Mouse (Mus musculus): ENCODE measurements around the gene Unc13d.
A peak's percentile ranks its signal among the peaks of the same experiment; 100 is the strongest.
"Not testable (repeated sequence)": the region's sequence is repeated elsewhere in the genome, so short reads cannot be mapped to it uniquely, and the experiment has no call there.

Gene Unc13d

DNA sequence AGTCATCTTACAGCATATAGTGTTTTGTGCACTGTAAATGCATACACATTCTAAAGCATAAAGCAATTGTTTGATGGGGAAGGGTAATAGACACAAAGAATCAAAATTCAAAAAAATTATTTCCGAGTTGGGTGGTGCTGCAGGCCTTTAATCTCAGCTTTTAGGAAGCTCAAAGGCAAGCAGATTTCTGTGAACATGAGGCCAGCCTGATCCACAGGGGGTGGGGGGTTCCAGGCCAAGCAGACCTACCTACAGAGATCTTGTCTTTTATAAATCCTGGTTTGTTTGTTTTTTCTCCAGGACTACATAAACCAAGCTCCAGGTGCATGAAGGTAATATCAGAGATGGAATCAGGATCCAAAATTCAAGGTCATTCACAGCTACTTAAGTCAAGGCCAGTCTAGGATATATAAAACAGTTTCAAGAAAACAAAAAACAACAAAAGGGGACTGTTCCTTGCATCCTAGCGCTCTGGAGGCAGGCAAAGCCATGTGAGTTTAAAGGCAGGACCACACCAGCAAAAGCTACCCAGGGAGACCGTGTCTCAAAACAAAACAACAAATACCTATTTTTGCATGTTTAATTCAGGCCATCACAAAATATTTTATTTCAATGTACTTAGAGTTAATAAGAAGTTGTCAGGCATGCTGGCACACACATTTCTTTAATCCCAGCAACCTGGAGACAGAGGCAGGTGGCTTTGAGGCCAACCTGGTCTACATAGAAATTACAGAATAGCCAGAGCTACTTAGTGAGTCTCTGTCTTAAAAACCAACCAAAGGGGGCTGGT is 52.5 kb downstream of the Unc13d start:
- no peak for ATAC-seq (ENCODE audit: insufficient number of reproducible peaks, low FRiP score, low TSS enrichment)

DNA sequence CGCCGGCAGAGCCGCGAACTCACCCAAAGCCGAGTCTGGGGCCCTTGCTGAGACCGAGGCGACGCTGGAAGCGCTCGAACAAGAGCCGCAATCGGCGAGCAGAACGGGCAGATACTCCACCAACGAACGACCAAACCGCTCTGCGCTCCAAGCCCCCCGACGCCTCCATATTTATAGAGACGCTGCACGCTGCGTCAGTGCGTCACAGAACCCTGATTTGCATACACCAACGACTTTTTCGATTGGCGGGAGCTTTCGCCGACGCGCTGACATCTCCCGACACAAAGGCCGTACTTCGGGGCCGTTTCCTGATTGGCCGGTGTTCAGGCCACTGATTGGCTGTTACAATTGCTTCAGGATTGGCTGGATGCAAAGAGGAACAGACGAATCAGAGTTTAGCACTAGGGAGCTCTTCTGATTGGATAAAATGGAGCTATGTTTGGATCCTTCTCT is 53.4 kb downstream of the Unc13d start:
- peak; percentile 96 for ATAC-seq (ENCODE audit: insufficient number of reproducible peaks, low FRiP score, low TSS enrichment)

DNA sequence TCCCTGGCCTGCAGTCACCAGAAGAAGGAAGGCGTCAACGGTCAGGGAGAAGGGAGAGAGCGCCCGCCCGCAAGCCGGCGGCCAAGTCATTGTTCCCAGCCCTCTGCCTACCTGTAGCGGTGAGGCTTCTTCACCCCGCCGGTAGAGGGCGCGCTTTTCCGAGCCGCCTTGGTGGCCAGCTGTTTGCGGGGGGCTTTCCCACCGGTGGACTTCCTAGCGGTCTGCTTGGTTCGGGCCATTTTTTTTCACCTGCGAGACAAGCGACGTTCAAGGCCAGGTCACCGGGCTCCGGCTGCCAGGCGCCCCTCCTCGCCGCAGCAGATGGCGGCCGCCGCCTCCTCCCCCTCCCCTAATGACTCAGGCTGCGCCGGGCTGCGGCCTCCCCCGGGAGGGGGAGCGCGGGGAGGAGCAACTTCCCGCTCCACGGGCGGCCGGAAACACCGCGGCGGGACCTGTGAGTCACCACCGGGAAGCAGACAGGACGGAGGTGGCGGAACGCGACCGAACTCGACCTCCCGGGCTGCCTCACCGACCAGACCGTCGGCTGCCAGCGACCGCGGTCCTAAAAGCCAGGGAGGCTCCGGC is 53.9 kb downstream of the Unc13d start:
- ATAC-seq (ENCODE audit: insufficient number of reproducible peaks, low FRiP score, low TSS enrichment): peak; percentile 43; the same call in 1 of the 2 replicates

DNA sequence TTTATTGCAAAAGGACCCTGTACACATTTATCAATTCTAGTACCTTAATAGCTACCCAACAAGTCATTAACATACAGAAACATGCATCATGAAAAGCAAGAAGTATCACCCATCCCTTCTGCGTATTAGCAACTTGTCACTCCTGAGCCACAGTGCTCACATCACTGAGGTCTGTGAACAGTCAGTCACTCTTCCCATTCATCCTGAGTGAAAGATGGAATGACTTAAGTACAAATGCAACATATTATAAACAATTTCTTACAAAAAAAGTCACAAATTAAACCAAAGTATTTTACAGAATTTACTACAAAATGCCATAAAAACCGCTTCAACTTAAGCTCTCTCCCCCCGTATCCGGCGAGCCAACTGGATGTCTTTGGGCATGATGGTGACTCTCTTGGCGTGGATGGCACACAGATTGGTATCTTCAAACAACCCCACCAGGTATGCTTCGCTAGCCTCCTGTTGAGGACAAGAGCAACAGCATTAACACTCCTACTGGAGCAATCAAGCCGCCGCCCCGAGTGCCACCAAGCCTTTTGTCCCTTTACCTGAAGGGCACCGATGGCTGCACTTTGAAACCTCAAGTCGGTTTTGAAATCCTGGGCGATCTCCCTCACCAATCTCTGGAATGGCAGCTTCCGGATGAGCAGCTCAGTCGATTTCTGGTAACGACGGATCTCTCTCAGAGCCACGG is 54.5 kb downstream of the Unc13d start:
- not testable (repeated sequence) for ATAC-seq (ENCODE audit: insufficient number of reproducible peaks, low FRiP score, low TSS enrichment)

DNA sequence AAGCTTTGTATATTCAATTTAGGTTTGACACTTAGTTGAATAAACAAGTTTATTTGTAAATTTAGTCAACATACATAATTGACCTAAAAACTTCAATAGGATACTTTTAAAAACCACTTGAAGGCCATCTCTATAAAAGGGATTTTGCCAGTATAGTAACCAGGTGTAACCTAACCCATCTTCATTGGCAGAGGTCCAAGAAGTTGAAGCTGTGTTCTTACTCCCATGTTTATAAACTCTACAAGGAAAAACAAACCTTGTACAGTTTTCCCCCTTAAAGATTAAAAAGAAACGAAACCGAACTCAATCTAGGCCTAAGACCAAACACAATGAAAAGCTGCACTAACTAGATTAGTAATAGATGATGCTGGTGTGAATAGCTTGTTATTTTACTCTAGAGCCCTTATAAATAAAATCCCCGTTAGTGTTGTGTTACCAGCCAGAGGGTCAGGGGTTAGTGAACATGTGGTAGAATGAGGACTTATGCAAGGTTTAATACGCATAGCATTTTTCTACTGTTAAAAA is 55.4 kb downstream of the Unc13d start:
- no peak for ATAC-seq (ENCODE audit: insufficient number of reproducible peaks, low FRiP score, low TSS enrichment)

DNA sequence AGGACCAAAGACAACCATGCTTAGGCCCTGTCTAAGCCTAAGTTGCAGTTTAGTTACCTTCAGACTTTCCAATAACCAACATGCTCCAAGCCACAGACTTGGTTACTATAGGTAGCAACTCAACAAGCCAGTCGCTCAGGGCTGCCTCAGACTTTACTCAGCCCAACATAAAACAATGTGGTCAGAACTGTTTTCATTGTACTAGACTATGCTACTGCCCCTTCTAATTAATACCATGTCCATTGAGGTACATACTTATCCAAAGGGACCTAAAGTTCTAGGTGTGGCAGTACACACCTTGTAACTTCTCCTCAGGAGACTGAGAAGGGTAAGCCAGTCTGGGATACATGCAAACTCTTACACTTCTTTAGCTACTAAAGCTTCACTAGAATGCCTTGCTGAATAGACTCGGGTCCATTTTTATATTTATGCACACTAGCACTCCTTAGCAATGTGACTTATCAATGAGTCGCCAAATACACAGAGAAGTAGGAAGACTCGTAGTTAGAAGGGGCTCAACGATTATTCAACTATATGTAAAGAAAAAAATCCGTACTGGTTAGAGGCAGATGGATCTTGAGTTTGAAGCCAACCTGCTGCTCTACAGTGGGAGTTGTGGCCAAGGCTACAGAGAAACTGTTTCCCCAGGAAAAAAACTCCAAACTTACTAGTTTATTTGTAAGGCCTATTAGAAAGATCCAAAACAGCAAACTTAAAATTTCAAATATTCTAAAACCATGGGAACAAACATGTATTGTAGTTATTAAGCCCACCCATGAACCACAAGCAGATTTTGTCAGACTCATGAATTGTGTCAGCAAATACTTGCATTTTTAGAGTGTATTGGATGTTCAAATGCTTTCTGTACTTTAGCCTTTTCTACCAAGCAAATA is 56.2 kb downstream of the Unc13d start:
- no peak for ATAC-seq (ENCODE audit: insufficient number of reproducible peaks, low FRiP score, low TSS enrichment)

DNA sequence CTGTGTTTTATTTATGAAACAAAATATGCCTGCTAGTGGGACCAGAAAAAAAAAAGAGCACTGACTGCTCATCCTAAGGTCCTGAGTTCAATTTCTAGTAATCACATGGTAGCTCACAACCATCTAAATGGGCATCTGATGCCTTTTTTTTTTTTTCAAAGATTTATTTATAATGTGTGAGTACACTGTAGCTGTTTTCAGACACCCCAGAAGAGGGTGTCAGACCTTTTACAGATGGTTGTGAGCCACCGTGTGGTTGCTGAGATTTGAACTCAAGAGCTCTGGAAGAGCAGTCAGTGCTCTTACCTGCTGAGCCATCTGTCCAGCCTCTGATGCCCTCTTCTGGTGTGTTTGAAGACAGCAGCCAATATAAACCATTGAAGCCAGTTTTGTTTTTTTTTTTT is 57.2 kb downstream of the Unc13d start:
- no peak for ATAC-seq (ENCODE audit: insufficient number of reproducible peaks, low FRiP score, low TSS enrichment)

DNA sequence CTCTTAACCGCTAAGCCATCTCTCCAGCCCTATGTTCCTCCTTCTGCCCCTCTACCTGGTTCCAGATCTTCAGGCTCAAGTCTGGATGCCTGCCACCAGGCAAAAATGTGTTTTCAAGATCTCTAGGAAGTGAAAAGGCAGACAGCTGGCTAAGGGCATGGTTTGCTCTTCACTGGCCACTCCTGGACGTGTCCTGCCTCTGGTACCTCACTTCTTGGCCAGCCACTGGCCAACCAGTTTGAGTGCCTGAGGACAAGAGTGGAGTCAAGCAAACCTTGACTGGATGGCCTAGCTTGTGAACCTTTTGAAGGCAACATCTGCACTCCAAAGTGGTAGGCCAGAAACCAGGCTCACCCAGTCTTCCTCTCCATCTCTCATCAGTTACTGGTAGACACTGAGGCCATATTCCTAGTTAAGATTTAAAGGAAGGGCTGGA is 57.8 kb downstream of the Unc13d start:
- ATAC-seq (ENCODE audit: insufficient number of reproducible peaks, low FRiP score, low TSS enrichment): no peak

DNA sequence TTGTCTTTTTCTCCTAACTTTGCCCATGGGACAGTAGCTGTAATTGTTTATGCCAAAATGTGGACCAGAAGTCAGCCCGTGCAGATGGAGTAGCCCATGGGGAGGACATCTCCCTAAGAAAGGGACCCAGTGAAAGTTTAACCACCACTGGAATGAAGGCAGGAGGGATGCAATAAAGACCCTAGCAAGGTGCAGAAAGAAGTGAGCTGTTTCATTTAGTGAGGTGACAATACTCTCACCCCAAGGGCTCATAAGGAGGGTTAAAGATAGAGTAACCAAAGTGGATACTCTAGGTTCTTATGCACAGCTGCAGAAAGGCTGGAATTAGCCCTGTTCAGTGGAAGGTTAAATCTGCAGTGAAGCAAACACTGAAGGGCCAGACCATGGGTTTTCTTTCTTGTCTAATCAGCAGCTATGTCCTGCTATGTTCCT is 58.4 kb downstream of the Unc13d start:
- ATAC-seq (ENCODE audit: insufficient number of reproducible peaks, low FRiP score, low TSS enrichment): no peak

DNA sequence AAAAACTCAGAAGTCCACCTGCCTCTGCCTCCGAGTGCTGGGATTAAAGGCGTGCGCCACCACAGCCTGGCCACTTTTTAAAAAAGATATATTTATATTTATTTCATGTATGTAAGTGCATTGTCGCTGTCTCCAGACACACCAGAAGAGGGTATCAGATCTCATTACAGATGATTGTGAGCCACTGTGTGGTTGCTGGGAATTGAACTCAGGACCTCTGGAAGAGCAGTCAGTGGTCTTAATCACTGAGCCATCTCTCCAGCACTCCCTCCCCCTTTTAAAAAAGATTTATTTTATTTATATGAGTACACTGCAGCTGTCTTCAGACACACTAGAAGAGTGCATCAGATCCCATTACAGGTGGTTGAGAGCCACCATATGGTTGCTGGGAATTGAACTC is 58.9 kb downstream of the Unc13d start:
- not testable (repeated sequence) for ATAC-seq (ENCODE audit: insufficient number of reproducible peaks, low FRiP score, low TSS enrichment)

DNA sequence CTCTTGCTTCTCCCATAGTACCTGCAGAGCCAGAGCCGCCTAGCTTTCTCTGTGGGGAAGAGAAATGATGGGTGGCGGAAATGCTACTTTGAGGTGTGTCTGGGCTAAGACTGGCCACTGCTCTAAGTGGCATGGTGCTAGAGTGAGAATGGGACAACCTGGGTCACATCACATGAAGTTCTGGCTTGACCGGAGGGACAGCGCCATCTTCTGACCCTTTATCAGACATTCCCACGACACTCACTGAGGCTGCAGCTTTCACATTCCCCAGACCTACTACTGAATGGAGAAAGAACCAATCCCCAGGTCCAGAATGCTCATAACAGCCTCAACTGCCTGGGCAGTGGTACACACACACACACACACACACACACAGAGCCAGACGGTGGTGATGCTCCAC is 59.7 kb downstream of the Unc13d start:
- peak; percentile 40; the same call in 1 of the 2 replicates for ATAC-seq (ENCODE audit: insufficient number of reproducible peaks, low FRiP score, low TSS enrichment)

DNA sequence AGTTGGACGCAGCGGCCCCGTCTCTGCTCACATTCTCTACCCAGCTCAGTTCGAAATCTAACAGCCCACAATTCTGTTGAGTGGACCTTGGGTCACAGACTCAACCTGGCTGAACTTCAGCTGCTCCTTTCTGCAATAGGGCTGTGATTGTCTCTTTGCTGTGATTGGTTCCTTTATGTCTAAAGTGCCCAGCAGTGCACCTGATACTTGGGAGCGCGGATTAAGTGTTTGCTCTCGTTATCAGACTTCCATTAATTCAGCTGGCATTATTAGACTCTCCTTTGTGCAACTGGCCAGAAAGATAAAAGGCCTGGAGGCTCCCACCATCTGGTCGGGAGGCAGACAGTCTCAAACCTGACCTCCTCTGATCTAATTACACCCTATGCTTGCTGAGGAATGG is 62.9 kb downstream of the Unc13d start:
- ATAC-seq (ENCODE audit: insufficient number of reproducible peaks, low FRiP score, low TSS enrichment): no peak

DNA sequence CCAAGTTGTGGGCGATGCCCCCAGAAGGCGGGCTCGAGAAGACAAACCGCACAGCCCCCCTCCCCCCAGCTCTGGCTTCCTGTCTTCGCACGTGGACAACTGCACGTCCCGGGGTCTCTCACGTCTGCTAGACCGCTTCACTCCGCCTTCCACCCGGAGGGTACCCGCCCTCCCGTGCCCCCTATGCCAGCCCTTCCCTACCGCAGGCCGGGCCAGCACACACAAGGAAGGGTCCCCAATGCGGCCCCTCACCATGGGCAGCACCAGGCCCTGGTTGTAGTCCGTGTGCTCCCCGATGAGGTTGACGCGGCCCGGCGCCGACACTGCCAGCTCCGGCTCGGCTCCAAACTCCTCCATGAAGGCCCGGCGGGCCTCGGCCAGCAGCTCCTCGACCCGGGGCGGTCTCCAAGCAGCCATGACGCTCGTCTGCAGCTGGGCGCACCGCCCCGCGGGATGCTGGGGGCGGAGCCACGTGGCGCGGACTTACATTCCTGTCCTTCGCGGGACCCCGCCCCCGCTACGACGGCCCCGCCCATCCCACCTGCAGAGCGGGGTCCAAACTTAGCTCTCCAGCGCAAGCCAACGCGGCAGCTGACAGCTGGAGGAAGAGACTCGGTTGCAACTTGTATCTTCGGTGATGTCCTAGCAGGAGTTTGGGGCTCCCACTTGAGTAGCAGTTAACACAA is 65.4 kb downstream of the Unc13d start, which contains the start of gene Galk1:
TSS of gene Galk1 (minus strand) at position 458 of the 686 bp plus-strand sequence.
- ATAC-seq (ENCODE audit: insufficient number of reproducible peaks, low FRiP score, low TSS enrichment): no peak
